Mouse (Mus musculus): ENCODE measurements around the gene Mark3.

DNA sequence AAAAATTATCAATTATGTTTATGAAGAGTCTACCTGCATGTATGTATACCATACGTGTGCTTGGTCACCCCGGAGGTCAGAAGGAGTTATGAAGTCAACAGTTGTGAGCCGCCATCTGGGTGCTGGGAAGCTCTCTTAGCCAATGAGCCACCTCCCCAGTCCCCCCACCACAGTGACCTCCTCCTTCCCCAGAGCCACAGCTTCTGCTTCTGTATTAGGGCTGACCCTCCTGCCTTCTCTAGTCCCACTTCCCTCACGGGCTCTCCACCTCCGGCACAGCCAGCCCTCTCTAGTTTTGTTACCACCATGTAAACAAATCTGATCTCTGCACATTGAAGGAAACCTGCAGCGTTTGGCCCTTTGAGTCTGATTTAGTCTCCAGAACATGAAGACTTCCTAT is 16.8 kb upstream of the Mark3 start:
- TF ChIP-seq CTCF (IDR thresholded peaks at IDR 0.05) (no peak), EP300 (IDR thresholded peaks at IDR 0.05) (no peak)
